Mouse (Mus musculus) liver, embryonic 16.5 days (tissue): Measurements from ENCODE around the gene Camsap1. TPM values are rescaled to one million over a fixed set of nuclear protein-coding genes. Genes with fewer than 3 reads are reported as not detected.

ENCODE experiments used
- ATAC-seq: fragments of 200-750 bp; cut with Nextera tagmentation; 2 replicates; pipeline ENCODE4 v1.8.0; 2017; ENCODE audit warnings: low read depth, mild to moderate bottlenecking, moderate number of reproducible peaks, moderate library complexity
- H3K27ac ChIP-seq: fragments of 300-500 bp; sonication (generic); 2 replicates; pipeline ENCODE4 v1.5.1; 2014; ENCODE audit warnings: mild to moderate bottlenecking, low read length
- H3K27me3 ChIP-seq: fragments of 300-500 bp; sonication (generic); 2 replicates; pipeline ENCODE4 v1.6.1; 2014; ENCODE audit warnings: low read depth, low read length, mixed read lengths; ENCODE audit not compliant: control insufficient read depth, insufficient read depth
- H3K36me3 ChIP-seq: fragments of 300-500 bp; sonication (generic); 2 replicates; pipeline ENCODE4 v1.6.1; 2014; ENCODE audit warnings: mild to moderate bottlenecking; ENCODE audit not compliant: control insufficient read depth, insufficient read depth
- H3K4me1 ChIP-seq: fragments of 300-500 bp; sonication (generic); 2 replicates; pipeline ENCODE4 v1.6.1; 2014; ENCODE audit warnings: low read depth, low read length, mixed read lengths; ENCODE audit not compliant: control insufficient read depth
- H3K4me2 ChIP-seq: fragments of 300-500 bp; sonication (generic); 2 replicates; pipeline ENCODE4 v1.6.1; 2014; ENCODE audit warnings: low read depth, low read length, mixed read lengths
- H3K4me3 ChIP-seq: fragments of 300-500 bp; sonication (generic); 2 replicates; pipeline ENCODE4 v1.5.1; 2014; ENCODE audit warnings: low read depth, mild to moderate bottlenecking, low read length
- H3K9ac ChIP-seq: fragments of 300-500 bp; sonication (generic); 2 replicates; pipeline ENCODE4 v1.6.1; 2014; ENCODE audit warnings: low read depth, low read length
- H3K9me3 ChIP-seq: fragments of 300-500 bp; sonication (generic); replicated peaks from 2 replicates; pipeline ENCODE4 v1.6.1; 2016; ENCODE audit warnings: low read length; ENCODE audit not compliant: control insufficient read depth
- WGBS: fragments of 180-500 bp; shearing (Covaris S2); extraction: QIAGEN DNeasy Blood & Tissue Kit; methylation state at CpG from one replicate; pipeline ENCODE4 v1.1.7; 2014; ENCODE audit not compliant: insufficient replicate concordance; 5-methylcytosine and 5-hydroxymethylcytosine counted together
- polyA plus RNA-seq: library from polyadenylated mRNA; unstranded; fragments of >200 nt; fragmentation: Nextera tagmentation; extraction: Ambion mirVana; gene quantifications from 2 replicates; pipeline ENCODE4 v1.2.1, GENCODE M21; 2015

Camsap1 gene
- polyA plus RNA-seq, 1 experiment from 2014 or later: 1.8 TPM

DNA sequence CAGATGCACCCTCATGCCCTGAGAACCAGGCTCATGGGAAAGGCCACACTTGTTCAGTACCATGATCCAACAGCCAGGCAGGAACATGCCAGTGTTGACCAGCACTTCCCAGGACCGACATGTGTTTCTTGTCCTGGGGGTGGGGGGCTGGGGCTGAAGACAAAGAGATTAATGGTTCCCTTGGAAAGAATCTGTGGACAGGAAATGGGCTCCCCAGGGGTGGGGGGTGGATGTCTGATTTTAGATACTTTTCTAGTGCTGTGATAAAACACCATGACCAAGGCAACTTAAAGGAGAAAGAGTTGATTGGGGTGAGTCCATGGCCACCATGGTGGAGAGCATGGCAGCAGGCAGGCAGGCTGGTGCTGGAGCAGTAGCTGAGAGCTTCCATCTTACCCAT, 100.8 kb downstream of the Camsap1 start:
- 22% methylated on average over 1 of the region's 1 CpGs for WGBS
- Histone ChIP-seq H3K9ac (no peak overlapping the region), H3K4me3 (no peak overlapping the region), H3K27me3 (peaks cover 18% of the 10 kb centered on the region), H3K36me3 (no peaks in the 10 kb centered on the region), H3K27ac (no peak overlapping the region), H3K4me2 (no peak overlapping the region), H3K9me3 (no peaks in the 10 kb centered on the region), H3K4me1 (peaks cover 5% of the 10 kb centered on the region; the same call in 1 of the 2 replicates)
- ATAC-seq: no peak

- H3K36me3 ChIP-seq: no peaks in the 10 kb centered on the region
- H3K9ac ChIP-seq: no peak overlapping the region
- no peak for ATAC-seq
- 44% methylated on average over 4 of the region's 4 CpGs for WGBS
- no peaks in the 10 kb centered on the region for H3K4me1 ChIP-seq
- no peaks in the 10 kb centered on the region for H3K9me3 ChIP-seq
- peaks cover 25% of the 10 kb centered on the region for H3K27me3 ChIP-seq
- H3K27ac ChIP-seq: no peak overlapping the region
- H3K4me2 ChIP-seq: no peak overlapping the region
- no peak overlapping the region for H3K4me3 ChIP-seq
These were observed 104.0 kb downstream of the Camsap1 start for GRCm38 (mm10) chr2:25879061-25879460.

- no peak for ATAC-seq
- Histone ChIP-seq H3K4me2 (no peak overlapping the region), H3K9me3 (no peaks in the 10 kb centered on the region), H3K9ac (no peak overlapping the region), H3K4me1 (no peaks in the 10 kb centered on the region), H3K27me3 (peaks cover 25% of the 10 kb centered on the region), H3K4me3 (no peak overlapping the region), H3K36me3 (no peaks in the 10 kb centered on the region), H3K27ac (no peak overlapping the region)
- WGBS: 59% methylated on average over 2 of the region's 2 CpGs
These were observed 104.6 kb downstream of the Camsap1 start for GRCm38 (mm10) chr2:25878516-25878915.

DNA sequence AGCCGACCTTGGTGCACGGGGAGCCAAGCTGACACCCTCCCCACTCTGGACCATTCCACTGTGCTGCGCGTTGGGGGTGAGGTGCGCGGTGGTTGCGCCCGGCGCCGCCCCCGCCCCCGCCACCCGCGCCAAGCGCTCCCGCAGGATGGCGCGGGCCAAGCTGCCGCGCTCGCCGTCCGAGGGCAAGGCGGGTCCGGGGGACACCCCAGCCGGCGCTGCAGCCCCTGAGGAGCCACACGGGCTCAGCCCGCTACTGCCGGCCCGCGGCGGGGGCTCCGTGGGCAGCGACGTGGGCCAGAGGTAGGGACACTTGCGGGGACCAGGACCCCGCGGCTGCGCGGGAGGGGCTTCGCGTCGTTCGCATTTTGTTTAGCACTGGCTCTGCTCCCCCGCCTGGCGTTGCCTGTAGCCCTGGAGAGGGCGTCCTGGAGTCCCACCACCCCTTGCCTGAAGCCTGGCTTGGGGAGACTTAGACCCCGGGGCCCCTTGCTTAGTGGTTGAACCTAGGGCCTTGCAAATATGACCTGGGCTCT, 105.3 kb downstream of the Camsap1 start:
- peaks cover 25% of the 10 kb centered on the region for H3K27me3 ChIP-seq
- H3K9ac ChIP-seq: no peak overlapping the region
- ATAC-seq: no peak
- H3K9me3 ChIP-seq: no peaks in the 10 kb centered on the region
- 4% methylated on average over 46 of the region's 49 CpGs for WGBS
- no peaks in the 10 kb centered on the region for H3K36me3 ChIP-seq
- no peak overlapping the region for H3K4me3 ChIP-seq
- H3K27ac ChIP-seq: no peak overlapping the region
- no peak overlapping the region for H3K4me2 ChIP-seq
- H3K4me1 ChIP-seq: no peaks in the 10 kb centered on the region

- no peak for ATAC-seq
- H3K4me3 ChIP-seq: no peak overlapping the region
- H3K4me2 ChIP-seq: no peak overlapping the region
- H3K36me3 ChIP-seq: no peaks in the 10 kb centered on the region
- H3K4me1 ChIP-seq: no peaks in the 10 kb centered on the region
- H3K9me3 ChIP-seq: no peaks in the 10 kb centered on the region
- no peak overlapping the region for H3K27ac ChIP-seq
- peaks cover 25% of the 10 kb centered on the region for H3K27me3 ChIP-seq
- H3K9ac ChIP-seq: no peak overlapping the region
- 20% methylated on average over 7 of the region's 7 CpGs for WGBS
These were observed 105.8 kb downstream of the Camsap1 start for GRCm38 (mm10) chr2:25877250-25877735.

Other genes with a start within 250 kb of the Camsap1 start
- not detected in 2 replicates for gene Obp2b, start 246.3 kb downstream of the Camsap1 start, polyA plus RNA-seq
- gene Lcn3, start 217.7 kb downstream of the Camsap1 start, polyA plus RNA-seq: not detected in 2 replicates
- not detected in 2 replicates for gene Lcn11, start 206.3 kb downstream of the Camsap1 start, polyA plus RNA-seq
- not detected in 2 replicates for gene Gm13539, start 201.0 kb downstream of the Camsap1 start, polyA plus RNA-seq
- not detected in 2 replicates for gene Glt6d1, start 167.4 kb downstream of the Camsap1 start, polyA plus RNA-seq
- gene Lcn9, start 160.1 kb downstream of the Camsap1 start, polyA plus RNA-seq: not detected in 2 replicates
- not detected in 2 replicates for gene Sohlh1, start 136.0 kb downstream of the Camsap1 start, polyA plus RNA-seq
- gene Kcnt1, start 119.5 kb downstream of the Camsap1 start, polyA plus RNA-seq: not detected in 2 replicates
- 392 and 410 TPM in 2 replicates for gene Ubac1, start 38.5 kb upstream of the Camsap1 start, polyA plus RNA-seq
- 3.9 and 6.4 TPM in 2 replicates for gene Nacc2, start 139.9 kb upstream of the Camsap1 start, polyA plus RNA-seq
- gene Lhx3, start 225.0 kb upstream of the Camsap1 start, polyA plus RNA-seq: not detected in 2 replicates